Mouse (Mus musculus) kidney, embryonic 15.5 days (tissue): ENCODE data around the gene Prr22. TPM values are rescaled to one million over a fixed set of nuclear protein-coding genes. Genes with fewer than 3 reads are reported as not detected.

Experiments used
- ATAC-seq: fragments of 200-750 bp; cut with Nextera tagmentation; replicated peaks from 2 replicates; pipeline ENCODE4 v1.8.0; 2017; ENCODE audit warnings: moderate TSS enrichment; ENCODE audit not compliant: low FRiP score
- H3K27ac ChIP-seq: fragments of 300-500 bp; sonication (generic); 2 replicates; pipeline ENCODE4 v1.5.1; 2015; ENCODE audit warnings: mild to moderate bottlenecking, inconsistent platforms
- H3K27me3 ChIP-seq: fragments of 300-500 bp; sonication (generic); 2 replicates; pipeline ENCODE4 v1.6.1; 2015; ENCODE audit warnings: inconsistent platforms
- H3K36me3 ChIP-seq: fragments of 300-500 bp; sonication (generic); 2 replicates; pipeline ENCODE4 v1.6.1; 2015; ENCODE audit warnings: inconsistent platforms
- H3K4me1 ChIP-seq: fragments of 300-500 bp; sonication (generic); 2 replicates; pipeline ENCODE4 v1.6.1; 2015; ENCODE audit warnings: inconsistent platforms
- H3K4me2 ChIP-seq: fragments of 300-500 bp; sonication (generic); 2 replicates; pipeline ENCODE4 v1.6.1; 2015; ENCODE audit warnings: moderate library complexity, mild to moderate bottlenecking, inconsistent platforms
- H3K4me3 ChIP-seq: fragments of 300-500 bp; sonication (generic); replicated peaks from 2 replicates; pipeline ENCODE4 v1.5.1; 2015; ENCODE audit warnings: mild to moderate bottlenecking, inconsistent platforms
- H3K9ac ChIP-seq: fragments of 300-500 bp; sonication (generic); 2 replicates; pipeline ENCODE4 v1.6.1; 2015; ENCODE audit warnings: mild to moderate bottlenecking, inconsistent platforms
- H3K9me3 ChIP-seq: fragments of 300-500 bp; sonication (generic); replicated peaks from 2 replicates; pipeline ENCODE4 v1.6.1; 2016; ENCODE audit warnings: inconsistent platforms
- WGBS: fragments of 180-500 bp; shearing (Covaris S2); methylation state at CpG from one replicate; pipeline ENCODE4 v1.1.7; 2015; ENCODE audit warnings: mixed read lengths; 5-methylcytosine and 5-hydroxymethylcytosine counted together
- polyA plus RNA-seq: library from polyadenylated mRNA; unstranded; fragments of >200 nt; fragmentation: Nextera tagmentation; extraction: Ambion mirVana; gene quantifications from 2 replicates; pipeline ENCODE4 v1.2.1, GENCODE M21; 2015

Prr22 gene
- 1.7 and 1.8 TPM in 2 replicates for polyA plus RNA-seq

- Histone ChIP-seq H3K9me3 (no peaks in the 10 kb centered on the region), H3K4me3 (no peak within 1 kb of the TSS), H3K27me3 (no peaks in the 10 kb centered on the region), H3K36me3 (peaks cover 52% of the 10 kb centered on the region), H3K9ac (no peak within 1 kb of the TSS), H3K27ac (no peak within 1 kb of the TSS), H3K4me1 (peaks cover 7% of the 10 kb centered on the region), H3K4me2 (no peak within 1 kb of the TSS)
- no peak for ATAC-seq
- WGBS, result 91% methylated on average over 5 of the region's 5 CpGs
These were observed at the start of gene Prr22 for GRCm38 (mm10) chr17:56769950-56770349. Prr22 (plus strand) TSS chr17:56770250.

DNA sequence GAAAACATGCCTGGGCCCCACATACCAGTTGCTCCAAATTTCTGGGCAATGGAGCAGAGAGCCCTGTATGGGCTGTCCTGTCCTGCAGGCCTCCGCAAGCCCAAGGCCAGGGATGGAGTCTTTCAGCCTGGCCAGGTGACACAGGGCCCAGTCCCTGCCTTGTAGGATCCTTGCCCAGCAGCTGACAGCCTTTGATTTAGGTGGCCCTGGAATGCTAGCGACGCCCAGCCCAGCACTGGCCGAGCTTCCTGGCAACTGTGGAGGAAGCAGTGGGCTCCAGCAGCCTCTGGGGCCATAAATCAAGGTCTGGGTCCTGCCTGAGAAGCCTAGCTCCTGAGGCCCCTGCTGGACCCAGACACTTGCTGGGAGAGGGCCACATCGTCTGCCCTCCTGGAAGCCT is 47.6 kb upstream of the Prr22 start:
- H3K4me1 ChIP-seq, result peaks cover 59% of the 10 kb centered on the region
- H3K9ac ChIP-seq, result peak overlapping the region; percentile 29; the same call in 1 of the 2 replicates
- ATAC-seq, result 0 out of 2 replicates have a peak, but pooled peaks have one; percentile 16
- WGBS, result 19% methylated on average over 5 of the region's 5 CpGs
- peaks cover 45% of the 10 kb centered on the region for H3K36me3 ChIP-seq
- no peak overlapping the region for H3K4me3 ChIP-seq
- H3K4me2 ChIP-seq, result no peak overlapping the region
- peak overlapping the region; percentile 72 for H3K27ac ChIP-seq
- H3K27me3 ChIP-seq, result no peaks in the 10 kb centered on the region
- H3K9me3 ChIP-seq, result no peaks in the 10 kb centered on the region

DNA sequence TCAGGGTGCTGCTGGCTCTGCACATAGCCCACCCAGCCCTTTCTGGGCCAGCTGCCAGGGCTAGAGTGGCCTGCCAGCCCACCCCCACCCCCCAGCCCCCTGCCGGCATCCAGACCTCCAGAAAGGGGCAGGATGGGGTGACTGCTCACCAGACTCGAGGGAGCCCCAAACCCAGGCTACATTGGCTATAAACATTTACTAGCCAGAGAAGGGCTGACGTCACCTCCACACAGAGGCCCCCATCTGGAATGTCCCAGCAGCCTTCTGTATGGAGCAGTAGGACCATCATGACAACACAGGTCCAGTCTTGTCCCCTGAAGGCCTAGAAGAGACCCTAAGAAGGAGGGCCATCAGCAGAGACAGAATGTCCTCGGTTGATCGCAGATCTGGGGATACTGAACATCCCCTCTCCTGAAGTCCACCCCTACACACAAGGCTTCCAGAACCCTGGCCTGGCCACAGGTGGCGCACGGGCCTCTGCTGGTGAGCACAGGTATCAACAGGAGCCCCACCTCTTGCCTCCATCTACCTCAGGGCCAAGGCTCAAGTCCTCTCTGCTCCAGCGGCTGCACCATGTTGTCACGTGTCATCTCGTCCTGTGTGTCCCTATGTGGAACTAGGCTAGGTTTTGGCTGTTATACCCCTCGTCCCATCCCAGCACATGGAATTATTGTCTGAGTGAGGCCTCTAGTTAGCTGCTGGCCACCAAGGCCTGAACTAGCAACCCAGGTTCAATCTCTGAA is 46.5 kb upstream of the Prr22 start:
- H3K27me3 ChIP-seq, result no peaks in the 10 kb centered on the region
- no peaks in the 10 kb centered on the region for H3K9me3 ChIP-seq
- ATAC-seq, result no peak
- peaks cover 64% of the 10 kb centered on the region for H3K4me1 ChIP-seq
- 0 out of 2 replicates have a peak overlapping the region, but pooled peaks have one; percentile 14 for H3K9ac ChIP-seq
- no peak overlapping the region for H3K4me3 ChIP-seq
- H3K27ac ChIP-seq, result 0 out of 2 replicates have a peak overlapping the region, but pooled peaks have one; percentile 72
- peaks cover 45% of the 10 kb centered on the region for H3K36me3 ChIP-seq
- H3K4me2 ChIP-seq, result no peak overlapping the region
- 75% methylated on average over 11 of the region's 11 CpGs for WGBS

- H3K4me2 ChIP-seq, result peak overlapping the region; percentile 14; the same call in 1 of the 2 replicates
- H3K4me3 ChIP-seq, result no peak overlapping the region
- no peak overlapping the region for H3K9ac ChIP-seq
- H3K36me3 ChIP-seq, result peaks cover 30% of the 10 kb centered on the region
- ATAC-seq, result peak; percentile 77
- H3K9me3 ChIP-seq, result no peaks in the 10 kb centered on the region
- no peaks in the 10 kb centered on the region for H3K27me3 ChIP-seq
- H3K27ac ChIP-seq, result peak overlapping the region; percentile 76
- peaks cover 47% of the 10 kb centered on the region for H3K4me1 ChIP-seq
- WGBS, result 5% methylated on average over 7 of the region's 7 CpGs
These were observed 42.9 kb upstream of the Prr22 start for GRCm38 (mm10) chr17:56727029-56727649.

GRCm38 (mm10) chr17:56727659-56728058 is 42.4 kb upstream of the Prr22 start:
- Histone ChIP-seq H3K4me2 (peak overlapping the region; percentile 14; the same call in 1 of the 2 replicates), H3K27me3 (no peaks in the 10 kb centered on the region), H3K27ac (peak overlapping the region; percentile 76), H3K4me3 (no peak overlapping the region), H3K4me1 (peaks cover 41% of the 10 kb centered on the region), H3K9me3 (no peaks in the 10 kb centered on the region), H3K9ac (no peak overlapping the region), H3K36me3 (peaks cover 25% of the 10 kb centered on the region)
- WGBS, result 10% methylated on average over 12 of the region's 12 CpGs
- no peak for ATAC-seq

DNA sequence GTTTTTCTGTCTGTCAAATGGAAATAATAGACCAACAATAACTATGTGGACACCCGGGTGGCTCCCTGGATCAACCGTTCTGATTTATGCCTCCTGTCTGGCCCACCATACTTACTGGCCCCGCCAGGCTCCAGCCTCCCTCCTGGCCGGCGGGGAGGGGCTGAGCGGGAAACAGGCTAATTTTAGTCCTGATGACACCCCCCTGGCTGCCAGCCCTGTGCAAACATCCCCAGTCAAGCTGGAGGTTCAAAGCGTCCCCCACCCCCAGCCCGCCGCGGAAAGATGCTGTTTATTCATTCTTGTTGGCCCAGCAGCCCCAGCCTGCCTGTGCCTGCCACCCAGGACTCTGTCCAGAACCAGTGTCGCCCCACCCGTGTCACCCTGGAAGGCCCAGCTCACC is 41.9 kb upstream of the Prr22 start:
- Histone ChIP-seq H3K9me3 (no peaks in the 10 kb centered on the region), H3K27ac (no peak overlapping the region), H3K4me1 (peaks cover 37% of the 10 kb centered on the region), H3K27me3 (no peaks in the 10 kb centered on the region), H3K4me2 (peak overlapping the region; percentile 15), H3K36me3 (peaks cover 20% of the 10 kb centered on the region), H3K4me3 (no peak overlapping the region), H3K9ac (no peak overlapping the region)
- no peak for ATAC-seq
- WGBS, result 14% methylated on average over 12 of the region's 12 CpGs

DNA sequence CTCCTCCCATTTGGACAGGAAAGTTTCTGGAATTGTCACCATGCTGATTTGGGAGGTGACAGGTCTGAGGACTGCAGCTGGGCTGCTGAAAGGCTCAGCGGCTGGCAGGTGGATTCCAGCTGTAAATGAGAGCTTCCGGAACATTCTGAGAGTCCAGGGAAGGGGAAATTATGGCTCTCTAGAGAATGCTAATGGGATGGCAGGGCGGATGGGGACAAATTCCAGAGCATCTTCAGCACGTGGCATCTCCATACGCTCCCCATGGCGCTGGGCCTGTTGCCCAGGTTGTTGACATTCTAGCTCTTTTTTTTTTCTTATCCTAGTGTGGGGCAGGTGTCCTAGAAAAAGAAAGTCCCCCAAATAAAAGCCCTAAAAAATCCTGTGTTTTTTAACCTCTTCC is 40.9 kb upstream of the Prr22 start:
- Histone ChIP-seq H3K9ac (no peak overlapping the region), H3K4me2 (no peak overlapping the region), H3K4me3 (no peak overlapping the region), H3K36me3 (peaks cover 10% of the 10 kb centered on the region), H3K27ac (no peak overlapping the region), H3K9me3 (no peaks in the 10 kb centered on the region), H3K27me3 (0 out of 2 replicates have a peak, but pooled peaks cover 4% of the 10 kb centered on the region), H3K4me1 (peaks cover 31% of the 10 kb centered on the region)
- ATAC-seq, result no peak
- 45% methylated on average over 6 of the region's 6 CpGs for WGBS

GRCm38 (mm10) chr17:56729656-56730055 is 40.4 kb upstream of the Prr22 start:
- 0 out of 2 replicates have a peak, but pooled peaks cover 4% of the 10 kb centered on the region for H3K27me3 ChIP-seq
- H3K27ac ChIP-seq, result no peak overlapping the region
- peaks cover 8% of the 10 kb centered on the region; the same call in 1 of the 2 replicates for H3K36me3 ChIP-seq
- H3K9ac ChIP-seq, result no peak overlapping the region
- no peak overlapping the region for H3K4me3 ChIP-seq
- no peak overlapping the region for H3K4me2 ChIP-seq
- ATAC-seq, result no peak
- no peaks in the 10 kb centered on the region for H3K9me3 ChIP-seq
- WGBS, result 76% methylated on average over 2 of the region's 2 CpGs
- H3K4me1 ChIP-seq, result peaks cover 31% of the 10 kb centered on the region

GRCm38 (mm10) chr17:56736534-56736933 is 33.5 kb upstream of the Prr22 start:
- no peak overlapping the region for H3K27ac ChIP-seq
- H3K9me3 ChIP-seq, result no peaks in the 10 kb centered on the region
- no peak overlapping the region for H3K9ac ChIP-seq
- no peaks in the 10 kb centered on the region for H3K4me1 ChIP-seq
- no peaks in the 10 kb centered on the region for H3K36me3 ChIP-seq
- 0 out of 2 replicates have a peak, but pooled peaks cover 4% of the 10 kb centered on the region for H3K27me3 ChIP-seq
- WGBS, result 46% methylated on average over 8 of the region's 8 CpGs
- H3K4me3 ChIP-seq, result no peak overlapping the region
- no peak overlapping the region for H3K4me2 ChIP-seq
- ATAC-seq, result no peak

DNA sequence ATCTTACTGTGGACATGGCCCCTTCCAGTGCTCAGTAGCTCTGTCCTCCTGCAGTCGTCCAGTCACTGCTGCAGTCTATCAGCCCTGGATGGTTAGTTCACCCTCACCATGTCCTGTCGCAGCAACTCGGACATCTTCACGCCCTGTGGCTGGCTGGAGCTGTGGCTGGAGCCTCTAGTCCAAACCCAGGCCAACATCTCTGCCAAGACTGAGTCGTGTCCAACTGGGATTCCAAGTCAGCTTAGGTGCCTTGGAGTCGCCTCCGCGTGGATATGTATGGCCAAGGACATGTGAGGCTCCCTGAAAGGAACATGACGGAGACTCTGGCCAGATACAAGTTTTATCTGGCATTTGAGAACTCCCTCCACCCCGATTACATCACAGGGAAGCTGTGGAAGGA is 31.8 kb upstream of the Prr22 start:
- Histone ChIP-seq H3K27ac (no peak overlapping the region), H3K36me3 (no peaks in the 10 kb centered on the region), H3K4me1 (no peaks in the 10 kb centered on the region), H3K27me3 (0 out of 2 replicates have a peak, but pooled peaks cover 4% of the 10 kb centered on the region), H3K9me3 (no peaks in the 10 kb centered on the region), H3K4me3 (no peak overlapping the region), H3K4me2 (no peak overlapping the region), H3K9ac (no peak overlapping the region)
- no peak for ATAC-seq
- WGBS, result 83% methylated on average over 10 of the region's 10 CpGs

GRCm38 (mm10) chr17:56740118-56740787 is 29.8 kb upstream of the Prr22 start:
- no peaks in the 10 kb centered on the region for H3K27me3 ChIP-seq
- no peak overlapping the region for H3K4me2 ChIP-seq
- no peaks in the 10 kb centered on the region for H3K36me3 ChIP-seq
- no peak for ATAC-seq
- no peaks in the 10 kb centered on the region for H3K4me1 ChIP-seq
- 78% methylated on average over 17 of the region's 17 CpGs for WGBS
- H3K9ac ChIP-seq, result no peak overlapping the region
- no peaks in the 10 kb centered on the region for H3K9me3 ChIP-seq
- H3K4me3 ChIP-seq, result no peak overlapping the region
- no peak overlapping the region for H3K27ac ChIP-seq

- H3K27ac ChIP-seq, result no peak overlapping the region
- no peaks in the 10 kb centered on the region for H3K27me3 ChIP-seq
- no peak overlapping the region for H3K9ac ChIP-seq
- no peak overlapping the region for H3K4me2 ChIP-seq
- ATAC-seq, result no peak
- no peaks in the 10 kb centered on the region for H3K36me3 ChIP-seq
- no peak overlapping the region for H3K4me3 ChIP-seq
- H3K9me3 ChIP-seq, result no peaks in the 10 kb centered on the region
- H3K4me1 ChIP-seq, result no peaks in the 10 kb centered on the region
- WGBS, result 79% methylated on average over 17 of the region's 17 CpGs
These were observed 29.3 kb upstream of the Prr22 start for GRCm38 (mm10) chr17:56740788-56741160.
